Mouse (Mus musculus) embryo, embryonic 10.5 days (tissue): Measurements from ENCODE around the gene Slc46a1.

Experiments used
- DNase-seq: peaks from one replicate; pipeline ENCODE4 v3.0.0-alpha.2; 2015; ENCODE audit warnings: low spot score

The Slc46a1 gene

GRCm38 (mm10) chr11:78455308-78455707 lies 10.2 kb upstream of the Slc46a1 start:
- peak; percentile 70 for DNase-seq

- no peak for DNase-seq
Measured at GRCm38 (mm10) chr11:78458740-78459139, 6.8 kb upstream of the Slc46a1 start.

DNA sequence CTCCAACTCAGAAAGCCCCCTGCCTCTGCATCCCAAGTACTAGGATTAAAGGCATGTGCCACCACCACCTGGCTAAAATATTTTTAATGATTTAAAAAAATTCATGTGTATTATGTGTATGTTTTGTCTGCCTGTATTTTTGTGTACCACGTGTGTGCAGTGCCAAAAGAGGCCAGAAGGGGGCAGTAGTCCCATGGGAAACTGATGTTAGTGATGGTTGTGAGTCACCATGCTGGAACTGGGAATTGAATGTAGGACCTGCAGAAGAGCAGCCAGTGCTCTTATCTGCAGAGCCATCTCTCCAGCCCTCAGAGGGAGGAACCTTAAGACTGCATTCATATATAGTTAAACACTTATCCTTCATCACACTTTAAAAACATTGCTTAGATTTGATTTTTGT lies 3.6 kb upstream of the Slc46a1 start:
- no peak for DNase-seq

- DNase-seq: no peak
Measured at GRCm38 (mm10) chr11:78462669-78463068, 2.8 kb upstream of the Slc46a1 start.

DNA sequence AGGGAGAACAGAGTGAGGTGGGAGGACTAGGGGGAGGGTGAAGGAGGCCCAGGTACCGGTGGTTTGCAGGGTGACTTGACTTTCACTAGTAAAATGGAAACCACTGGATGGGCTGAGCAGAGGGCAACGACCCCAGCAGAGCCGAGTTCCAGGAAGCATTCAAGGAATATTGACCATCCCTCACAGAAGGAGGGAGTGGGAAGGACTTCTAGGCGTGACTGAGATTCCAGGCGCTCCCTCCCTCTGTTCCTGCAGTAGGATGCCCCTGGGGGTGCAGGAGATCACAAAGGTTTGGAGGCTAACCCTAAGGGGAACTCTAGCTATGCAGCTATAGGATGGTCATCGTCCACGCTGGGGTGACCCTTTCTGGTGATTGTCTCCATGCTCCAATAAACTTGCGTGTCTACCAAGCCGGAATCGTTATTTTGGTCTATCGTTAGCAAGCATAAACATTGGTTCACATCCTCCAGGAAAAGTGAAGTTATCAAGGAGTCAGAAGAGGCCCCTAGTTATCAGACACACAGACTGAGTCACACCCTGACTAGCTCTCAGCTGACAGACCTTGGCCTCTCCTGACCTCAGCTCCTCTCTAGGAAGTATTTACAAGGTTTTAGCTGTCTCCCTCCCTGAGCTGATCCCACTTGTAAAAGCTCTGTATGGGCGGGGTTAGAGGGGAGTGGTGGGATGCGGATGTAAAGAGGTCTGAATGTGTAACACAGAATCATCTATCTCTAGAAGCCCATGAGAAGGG lies 2.0 kb upstream of the Slc46a1 start:
- no peak for DNase-seq

GRCm38 (mm10) chr11:78465116-78465515 lies 381 bp upstream of the Slc46a1 start:
- DNase-seq: peak; percentile 30

GRCm38 (mm10) chr11:78466242-78466912 lies 880 bp downstream of the Slc46a1 start:
- no peak for DNase-seq

GRCm38 (mm10) chr11:78467515-78467914 lies 2.0 kb downstream of the Slc46a1 start:
- DNase-seq: no peak

- no peak for DNase-seq
Measured at GRCm38 (mm10) chr11:78467932-78468331, 2.4 kb downstream of the Slc46a1 start.

DNA sequence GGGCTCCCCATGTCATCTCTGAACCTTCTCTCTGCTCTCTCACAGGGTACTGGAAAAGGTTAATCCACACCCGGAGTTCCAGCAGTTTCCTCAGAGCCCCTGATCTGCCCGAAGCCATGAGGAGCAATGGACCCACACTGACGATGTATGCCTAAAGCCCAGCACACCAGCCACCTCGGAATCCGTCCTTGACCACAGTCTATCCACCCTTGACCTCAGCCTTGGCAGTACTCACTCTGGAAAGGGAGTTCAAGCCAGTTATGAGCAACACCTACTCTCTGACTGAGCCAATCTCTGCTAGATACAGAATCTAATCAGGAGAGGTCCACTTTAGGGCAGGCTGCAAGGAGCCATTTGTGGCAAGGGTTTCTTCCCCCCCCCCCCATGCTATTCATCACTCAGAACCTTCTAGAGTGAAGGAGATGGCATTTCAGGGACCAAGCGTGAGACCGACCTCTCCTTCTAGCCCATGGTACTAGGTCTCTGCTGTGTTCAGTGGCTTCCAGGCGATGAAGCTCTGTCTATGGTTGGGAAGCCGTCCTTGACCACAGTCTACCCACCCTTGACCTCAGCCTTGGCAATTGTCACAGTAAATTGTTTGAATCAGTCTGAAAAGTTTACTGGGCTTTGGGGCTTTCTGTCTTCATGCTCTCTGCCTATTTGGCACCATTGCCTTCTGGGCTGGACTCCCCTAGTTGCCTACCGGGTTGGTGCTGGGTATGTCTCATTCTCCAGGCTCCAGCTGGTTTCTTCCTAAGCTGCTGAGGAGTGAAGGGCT lies 6.0 kb downstream of the Slc46a1 start:
- no peak for DNase-seq

DNA sequence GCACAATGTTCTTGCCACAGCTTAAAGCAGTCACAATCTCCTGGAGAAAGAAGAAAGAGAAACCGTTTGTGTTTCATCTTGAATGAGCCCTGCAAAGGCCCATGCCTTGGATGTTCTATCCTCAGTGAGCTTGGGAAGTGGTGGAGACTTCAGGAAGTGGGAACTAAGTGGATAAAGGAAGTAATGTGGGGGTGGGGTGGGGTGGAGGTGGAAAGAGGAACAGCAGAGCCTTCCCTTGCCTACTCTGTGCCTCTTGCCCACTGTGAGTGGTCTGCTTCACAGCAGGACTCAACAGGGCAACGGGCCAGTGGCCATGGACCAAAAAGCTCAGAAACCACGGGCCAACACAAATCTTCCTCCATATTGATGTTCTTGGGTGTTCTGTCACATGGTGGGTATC lies 9.8 kb downstream of the Slc46a1 start:
- no peak for DNase-seq

DNA sequence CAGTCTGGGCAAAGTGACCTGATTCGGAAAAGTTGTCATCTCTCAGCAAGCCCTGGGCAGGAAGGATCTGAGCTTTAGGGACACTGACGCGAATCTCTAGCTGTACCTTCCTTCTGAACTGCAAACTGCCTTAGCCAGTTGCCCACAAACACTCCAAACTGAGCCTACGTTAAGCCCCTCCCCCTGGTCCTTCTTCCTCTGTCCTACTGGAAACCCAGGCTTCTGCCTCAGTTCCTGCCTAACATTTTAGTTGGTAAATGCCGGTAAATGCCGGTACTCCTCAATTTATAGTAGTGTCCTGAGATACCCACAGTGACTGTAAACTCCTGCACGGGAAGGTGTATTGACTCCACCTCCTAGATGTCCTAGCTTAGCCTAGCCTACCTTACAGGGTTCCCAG lies 18.1 kb downstream of the Slc46a1 start:
- no peak for DNase-seq

DNA sequence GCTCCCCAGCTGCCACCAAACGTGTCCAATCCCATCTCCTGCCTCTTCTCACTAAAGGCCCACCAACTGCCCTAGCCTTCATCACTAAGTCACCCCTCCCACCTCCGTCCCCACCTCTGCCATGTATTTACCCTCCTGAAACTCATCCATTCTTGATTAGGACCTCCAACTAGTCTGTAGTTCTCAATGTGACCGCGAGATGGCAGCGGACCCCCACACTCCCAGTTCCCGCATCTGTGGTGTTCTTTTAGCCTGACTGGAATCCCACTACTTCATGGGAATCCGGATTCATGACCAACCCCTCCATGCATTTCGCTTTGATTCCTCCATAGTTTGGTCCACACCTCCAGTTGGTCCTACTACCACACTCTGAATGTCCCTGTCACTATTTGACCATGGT lies 22.7 kb downstream of the Slc46a1 start:
- DNase-seq: peak; percentile 87

- peak; percentile 79 for DNase-seq
Measured at GRCm38 (mm10) chr11:78490781-78491241, 25.3 kb downstream of the Slc46a1 start.

- peak; percentile 78 for DNase-seq
Measured at GRCm38 (mm10) chr11:78495904-78496303, 30.4 kb downstream of the Slc46a1 start.

GRCm38 (mm10) chr11:78497071-78497541 lies 31.6 kb downstream of the Slc46a1 start:
- no peak for DNase-seq

GRCm38 (mm10) chr11:78497544-78498522 lies 32.3 kb downstream of the Slc46a1 start, which contains the start of gene Sarm1:
Gene Sarm1, minus strand, starts transcription at chr11:78497754.
- DNase-seq: peak; percentile 97

DNA sequence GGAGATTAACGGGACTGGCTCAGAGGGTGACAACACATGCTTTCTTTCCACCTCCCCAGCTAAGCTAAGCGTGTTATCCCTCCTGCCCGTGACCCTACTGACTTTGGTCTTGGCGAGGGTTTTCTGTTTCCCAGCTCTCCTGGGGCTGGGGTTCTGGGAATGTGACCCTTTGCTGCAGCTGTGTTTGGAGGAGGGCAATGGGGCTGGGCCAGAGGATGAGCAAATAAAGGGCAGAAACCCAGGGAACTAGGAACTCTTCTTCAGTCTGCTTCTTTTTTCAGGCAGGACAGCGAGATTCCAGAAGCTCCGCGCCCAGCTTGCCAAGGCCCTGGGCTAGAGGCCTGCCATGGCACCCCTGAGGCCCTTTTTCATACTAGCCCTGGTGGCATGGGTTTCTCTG lies 33.5 kb downstream of the Slc46a1 start, which contains the start of gene Vtn:
Gene Vtn (plus strand): TSS at position 88 of the 400 bp plus-strand sequence.
- peak; percentile 30 for DNase-seq

DNA sequence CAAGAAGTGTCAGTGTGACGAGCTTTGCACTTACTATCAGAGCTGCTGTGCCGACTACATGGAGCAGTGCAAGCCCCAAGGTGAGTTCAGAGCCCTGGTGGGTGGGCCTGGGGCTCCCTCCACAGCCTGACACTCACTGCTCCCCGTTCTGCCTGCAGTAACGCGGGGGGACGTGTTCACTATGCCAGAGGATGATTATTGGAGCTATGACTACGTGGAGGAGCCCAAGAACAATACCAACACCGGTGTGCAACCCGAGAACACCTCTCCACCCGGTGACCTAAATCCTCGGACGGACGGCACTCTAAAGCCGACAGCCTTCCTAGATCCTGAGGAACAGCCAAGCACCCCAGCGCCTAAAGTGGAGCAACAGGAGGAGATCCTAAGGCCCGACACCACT lies 34.0 kb downstream of the Slc46a1 start:
- no peak for DNase-seq

GRCm38 (mm10) chr11:78500623-78501202 lies 35.2 kb downstream of the Slc46a1 start:
- no peak for DNase-seq

DNA sequence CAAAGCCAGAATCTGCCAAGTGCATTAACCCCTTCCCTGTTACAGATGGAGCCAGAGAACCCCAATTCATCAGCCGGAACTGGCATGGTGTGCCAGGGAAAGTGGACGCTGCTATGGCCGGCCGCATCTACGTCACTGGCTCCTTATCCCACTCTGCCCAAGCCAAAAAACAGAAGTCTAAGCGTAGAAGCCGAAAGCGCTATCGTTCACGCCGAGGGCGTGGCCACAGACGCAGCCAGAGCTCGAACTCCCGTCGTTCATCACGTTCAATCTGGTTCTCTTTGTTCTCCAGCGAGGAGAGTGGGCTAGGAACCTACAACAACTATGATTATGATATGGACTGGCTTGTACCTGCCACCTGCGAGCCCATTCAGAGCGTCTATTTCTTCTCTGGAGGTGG lies 36.0 kb downstream of the Slc46a1 start:
- DNase-seq: no peak
